Mouse (Mus musculus): ENCODE data around the gene Uqcrq. TPM values are rescaled to one million over a fixed set of nuclear protein-coding genes. Genes with fewer than 3 reads are reported as not detected.
"Not testable (repeated sequence)": the region's sequence is repeated elsewhere in the genome, so short reads cannot be mapped to it uniquely, and the experiment has no call there.

Gene Uqcrq
- polyA plus RNA-seq, 1 experiment from 2014 or later, result 683 TPM

DNA sequence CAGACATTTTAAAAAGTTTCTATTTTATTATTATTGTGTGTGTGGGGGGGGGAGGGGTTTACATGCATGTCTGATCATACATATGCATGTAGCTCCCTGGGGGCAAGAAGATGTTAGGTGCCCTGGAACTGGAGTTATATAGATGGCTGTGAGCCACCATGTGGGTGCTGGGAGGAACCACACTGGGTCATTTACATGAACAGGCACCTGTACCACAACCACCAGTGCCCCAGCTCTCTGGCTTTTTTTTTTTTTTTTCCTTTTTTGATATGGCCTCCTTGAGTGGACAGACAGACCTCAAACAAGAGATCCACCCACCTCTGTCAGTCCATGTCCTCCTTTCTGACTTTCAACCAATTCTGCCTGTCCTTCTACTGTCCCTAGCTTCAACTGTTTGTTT, 1.4 kb downstream of the Uqcrq start:
- Histone ChIP-seq H3K9ac (ENCODE audit: low read depth, low read length) (no peak overlapping the region), H3K4me3 (ENCODE audit: low read depth, low read length) (peak overlapping the region; percentile 90), H3K27me3 (replicated peaks; ENCODE audit: control insufficient read depth, insufficient read depth, low read length) (no peaks in the 10 kb centered on the region), H3K4me1 (ENCODE audit: control insufficient read depth, insufficient read depth, low read length) (peaks cover 7% of the 10 kb centered on the region), H3K36me3 (ENCODE audit: control insufficient read depth, insufficient read depth, low read length) (peaks cover 16% of the 10 kb centered on the region; the same call in 1 of the 2 replicates), H3K27ac (replicated peaks; ENCODE audit: low read depth, low read length) (no peak overlapping the region), H3K4me2 (ENCODE audit: low read depth, low read length) (peak overlapping the region; percentile 92), H3K9me3 (ENCODE audit: control insufficient read depth, low read length) (no peaks in the 10 kb centered on the region)
- DNase-seq (ENCODE audit: low spot score), result no peak
- ATAC-seq (ENCODE audit: low read depth), result no peak

GRCm38 (mm10) chr11:53428716-53429057, 1.9 kb downstream of the Uqcrq start:
- Histone ChIP-seq H3K4me2 (ENCODE audit: low read depth, low read length) (no peak overlapping the region), H3K4me1 (ENCODE audit: control insufficient read depth, insufficient read depth, low read length) (peaks cover 7% of the 10 kb centered on the region), H3K4me3 (ENCODE audit: low read depth, low read length) (no peak overlapping the region), H3K9ac (ENCODE audit: low read depth, low read length) (no peak overlapping the region), H3K9me3 (ENCODE audit: control insufficient read depth, low read length) (no peaks in the 10 kb centered on the region), H3K36me3 (ENCODE audit: control insufficient read depth, insufficient read depth, low read length) (peaks cover 16% of the 10 kb centered on the region; the same call in 1 of the 2 replicates), H3K27ac (replicated peaks; ENCODE audit: low read depth, low read length) (no peak overlapping the region), H3K27me3 (replicated peaks; ENCODE audit: control insufficient read depth, insufficient read depth, low read length) (no peaks in the 10 kb centered on the region)
- WGBS, result 96% methylated on average over 5 of the region's 5 CpGs
- DNase-seq (ENCODE audit: low spot score) (no peak), ATAC-seq (ENCODE audit: low read depth) (no peak)

DNA sequence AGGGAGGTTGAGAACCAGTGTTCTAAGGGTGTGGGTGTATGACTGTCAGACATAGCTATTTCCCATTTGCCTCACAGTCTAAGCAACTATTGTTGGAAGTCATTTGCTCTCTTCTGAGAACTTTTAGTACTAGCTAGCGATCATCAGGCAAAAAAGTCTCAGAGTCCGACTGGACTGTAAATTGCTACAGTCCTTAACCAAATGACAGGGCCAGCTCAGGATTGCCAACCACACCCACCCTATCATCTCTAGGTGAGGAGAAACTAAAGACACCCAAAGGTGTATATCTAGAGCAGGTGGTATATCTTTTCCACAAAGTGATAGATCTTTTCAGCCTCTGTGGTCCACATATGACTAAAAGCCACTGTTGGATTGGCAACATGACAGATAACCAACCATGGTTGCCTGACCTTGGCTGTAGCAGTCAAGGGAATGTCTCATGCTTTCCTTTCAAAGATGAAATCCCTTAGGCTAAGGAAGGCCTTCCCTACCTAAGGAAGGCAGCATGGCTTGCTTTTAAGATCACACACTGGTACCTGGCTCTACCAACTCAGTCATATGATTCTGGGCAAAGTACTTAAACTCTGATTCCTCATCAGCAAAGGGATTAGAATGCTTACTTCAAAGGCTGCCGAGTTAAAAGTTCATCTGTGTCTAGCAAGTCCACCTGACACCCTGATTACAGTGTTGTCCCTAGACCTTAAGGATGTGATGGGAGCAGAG, 2.5 kb downstream of the Uqcrq start:
- Histone ChIP-seq H3K4me3 (ENCODE audit: low read depth, low read length) (no peak overlapping the region), H3K4me2 (ENCODE audit: low read depth, low read length) (no peak overlapping the region), H3K27ac (replicated peaks; ENCODE audit: low read depth, low read length) (no peak overlapping the region), H3K36me3 (ENCODE audit: control insufficient read depth, insufficient read depth, low read length) (peaks cover 16% of the 10 kb centered on the region; the same call in 1 of the 2 replicates), H3K27me3 (replicated peaks; ENCODE audit: control insufficient read depth, insufficient read depth, low read length) (no peaks in the 10 kb centered on the region), H3K4me1 (ENCODE audit: control insufficient read depth, insufficient read depth, low read length) (peaks cover 7% of the 10 kb centered on the region), H3K9ac (ENCODE audit: low read depth, low read length) (no peak overlapping the region), H3K9me3 (ENCODE audit: control insufficient read depth, low read length) (no peaks in the 10 kb centered on the region)
- WGBS, result 94% methylated on average over 3 of the region's 3 CpGs
- DNase-seq (ENCODE audit: low spot score) (no peak), ATAC-seq (ENCODE audit: low read depth) (no peak)

GRCm38 (mm10) chr11:53426914-53427313, 3.7 kb downstream of the Uqcrq start:
- not testable (repeated sequence) for ATAC-seq (ENCODE audit: low read depth); H3K27ac ChIP-seq (replicated peaks; ENCODE audit: low read depth, low read length)
- WGBS, result 80% methylated on average over 3 of the region's 3 CpGs

GRCm38 (mm10) chr11:53425711-53426255, 4.8 kb downstream of the Uqcrq start:
- no peak overlapping the region for H3K4me2 ChIP-seq (ENCODE audit: low read depth, low read length)
- ATAC-seq (ENCODE audit: low read depth) (no peak), DNase-seq (ENCODE audit: low spot score) (no peak)
- H3K9ac ChIP-seq (ENCODE audit: low read depth, low read length), result no peak overlapping the region
- H3K27ac ChIP-seq (replicated peaks; ENCODE audit: low read depth, low read length), result no peak overlapping the region
- peaks cover 23% of the 10 kb centered on the region; the same call in 1 of the 2 replicates for H3K36me3 ChIP-seq (ENCODE audit: control insufficient read depth, insufficient read depth, low read length)
- no peaks in the 10 kb centered on the region for H3K27me3 ChIP-seq (replicated peaks; ENCODE audit: control insufficient read depth, insufficient read depth, low read length)
- H3K4me3 ChIP-seq (ENCODE audit: low read depth, low read length), result no peak overlapping the region
- H3K9me3 ChIP-seq (ENCODE audit: control insufficient read depth, low read length), result no peaks in the 10 kb centered on the region
- H3K4me1 ChIP-seq (ENCODE audit: control insufficient read depth, insufficient read depth, low read length), result peaks cover 7% of the 10 kb centered on the region
- 87% methylated on average over 6 of the region's 6 CpGs for whole genome bisulfite sequencing

More at GRCm38 (mm10) chr11:53426914-53427313, 3.7 kb downstream of the Uqcrq start:
- not testable (repeated sequence) for DNase-seq (ENCODE audit: low spot score); H3K4me2 ChIP-seq (ENCODE audit: low read depth, low read length); H3K27me3 ChIP-seq (replicated peaks; ENCODE audit: control insufficient read depth, insufficient read depth, low read length); H3K9ac ChIP-seq (ENCODE audit: low read depth, low read length); H3K4me1 ChIP-seq (ENCODE audit: control insufficient read depth, insufficient read depth, low read length); H3K4me3 ChIP-seq (ENCODE audit: low read depth, low read length); H3K9me3 ChIP-seq (ENCODE audit: control insufficient read depth, low read length)
- peaks cover 16% of the 10 kb centered on the region; the same call in 1 of the 2 replicates for H3K36me3 ChIP-seq (ENCODE audit: control insufficient read depth, insufficient read depth, low read length)

- H3K4me2 ChIP-seq (ENCODE audit: low read depth, low read length), result no peak overlapping the region
- no peak overlapping the region for H3K9ac ChIP-seq (ENCODE audit: low read depth, low read length)
- peaks cover 7% of the 10 kb centered on the region for H3K4me1 ChIP-seq (ENCODE audit: control insufficient read depth, insufficient read depth, low read length)
- no peaks in the 10 kb centered on the region for H3K27me3 ChIP-seq (replicated peaks; ENCODE audit: control insufficient read depth, insufficient read depth, low read length)
- H3K36me3 ChIP-seq (ENCODE audit: control insufficient read depth, insufficient read depth, low read length), result peaks cover 24% of the 10 kb centered on the region
- H3K4me3 ChIP-seq (ENCODE audit: low read depth, low read length), result no peak overlapping the region
- H3K27ac ChIP-seq (replicated peaks; ENCODE audit: low read depth, low read length), result no peak overlapping the region
- H3K9me3 ChIP-seq (ENCODE audit: control insufficient read depth, low read length), result no peaks in the 10 kb centered on the region
- WGBS, result 74% methylated on average over 3 of the region's 3 CpGs
- DNase-seq (ENCODE audit: low spot score), result no peak
- no peak for ATAC-seq (ENCODE audit: low read depth)
Measured at GRCm38 (mm10) chr11:53425251-53425650, 5.4 kb downstream of the Uqcrq start.

- DNase-seq (ENCODE audit: low spot score) (no peak), ATAC-seq (ENCODE audit: low read depth) (no peak)
- H3K4me3 ChIP-seq (ENCODE audit: low read depth, low read length), result no peak overlapping the region
- peaks cover 29% of the 10 kb centered on the region for H3K36me3 ChIP-seq (ENCODE audit: control insufficient read depth, insufficient read depth, low read length)
- 67% methylated on average over 2 of the region's 2 CpGs for WGBS
- H3K27ac ChIP-seq (replicated peaks; ENCODE audit: low read depth, low read length), result no peak overlapping the region
- H3K9ac ChIP-seq (ENCODE audit: low read depth, low read length), result no peak overlapping the region
- H3K4me1 ChIP-seq (ENCODE audit: control insufficient read depth, insufficient read depth, low read length), result peaks cover 5% of the 10 kb centered on the region
- H3K27me3 ChIP-seq (replicated peaks; ENCODE audit: control insufficient read depth, insufficient read depth, low read length), result no peaks in the 10 kb centered on the region
- H3K9me3 ChIP-seq (ENCODE audit: control insufficient read depth, low read length), result no peaks in the 10 kb centered on the region
- H3K4me2 ChIP-seq (ENCODE audit: low read depth, low read length), result no peak overlapping the region
Measured at GRCm38 (mm10) chr11:53424826-53425225, 5.8 kb downstream of the Uqcrq start.

GRCm38 (mm10) chr11:53423036-53423435, 7.6 kb downstream of the Uqcrq start, which contains the start of gene Leap2:
Leap2 (minus strand) TSS chr11:53423170.
- no peaks in the 10 kb centered on the region for H3K4me1 ChIP-seq (ENCODE audit: control insufficient read depth, insufficient read depth, low read length)
- H3K4me2 ChIP-seq (ENCODE audit: low read depth, low read length), result no peak within 1 kb of the TSS
- H3K4me3 ChIP-seq (ENCODE audit: low read depth, low read length), result no peak within 1 kb of the TSS
- H3K9me3 ChIP-seq (ENCODE audit: control insufficient read depth, low read length), result no peaks in the 10 kb centered on the region
- no peaks in the 10 kb centered on the region for H3K27me3 ChIP-seq (replicated peaks; ENCODE audit: control insufficient read depth, insufficient read depth, low read length)
- H3K27ac ChIP-seq (replicated peaks; ENCODE audit: low read depth, low read length), result no peak within 1 kb of the TSS
- ATAC-seq (ENCODE audit: low read depth) (no peak), DNase-seq (ENCODE audit: low spot score) (no peak)
- peaks cover 32% of the 10 kb centered on the region for H3K36me3 ChIP-seq (ENCODE audit: control insufficient read depth, insufficient read depth, low read length)
- no peak within 1 kb of the TSS for H3K9ac ChIP-seq (ENCODE audit: low read depth, low read length)
- 92% methylated on average over 4 of the region's 4 CpGs for WGBS

DNA sequence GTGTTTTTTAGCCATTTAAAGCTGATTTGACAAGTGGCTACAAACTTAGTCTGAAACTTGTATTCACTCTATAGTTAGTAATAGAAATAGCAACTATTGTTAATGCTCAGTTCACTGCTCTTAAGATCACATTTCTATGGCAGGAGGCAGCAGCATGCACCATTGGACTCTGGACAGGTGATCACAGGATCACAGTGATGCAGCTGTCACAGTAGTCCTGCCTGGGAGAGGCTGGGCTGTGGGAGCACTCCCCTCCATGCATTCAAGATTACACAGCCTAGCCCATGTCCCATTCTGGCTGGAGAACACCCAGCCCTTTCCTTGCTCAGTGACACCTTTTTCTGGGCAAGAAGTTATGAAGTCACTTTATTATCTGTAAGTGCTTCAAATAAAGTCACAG, 12.6 kb downstream of the Uqcrq start:
- no peaks in the 10 kb centered on the region for H3K9me3 ChIP-seq (ENCODE audit: control insufficient read depth, low read length)
- no peak overlapping the region for H3K27ac ChIP-seq (replicated peaks; ENCODE audit: low read depth, low read length)
- no peak for DNase-seq (ENCODE audit: low spot score)
- peaks cover 77% of the 10 kb centered on the region for H3K36me3 ChIP-seq (ENCODE audit: control insufficient read depth, insufficient read depth, low read length)
- no peak overlapping the region for H3K4me2 ChIP-seq (ENCODE audit: low read depth, low read length)
- H3K9ac ChIP-seq (ENCODE audit: low read depth, low read length), result no peak overlapping the region
- H3K27me3 ChIP-seq (replicated peaks; ENCODE audit: control insufficient read depth, insufficient read depth, low read length), result no peaks in the 10 kb centered on the region
- no peaks in the 10 kb centered on the region for H3K4me1 ChIP-seq (ENCODE audit: control insufficient read depth, insufficient read depth, low read length)
- no peak overlapping the region for H3K4me3 ChIP-seq (ENCODE audit: low read depth, low read length)
- ATAC-seq (ENCODE audit: low read depth), result no peak

Measured in embryonic facial prominence, embryonic 14.5 days (tissue).